ENCODE assay signal across 8 mouse cellular contexts in genomic region chr5:130139393-130139792, GRCm38 (mm10). TPM values are rescaled to one million over a fixed set of nuclear protein-coding genes. Genes with fewer than 3 reads are reported as not detected.
DNase-seq lines count a peak whose midpoint lies in the region; TF ChIP-seq lines count a peak whose summit lies in the region.
"Had no signal": no experiment of that assay in that cellular context is flagged by ENCODE, and none has a peak within 500 bp of the region (broad histone marks: within the 10 kb centered on the region; RNA-seq: fewer than 3 reads in every experiment).

No protein-coding gene starts in this region.

- peak; percentile 94 for TF ChIP-seq CTCF in layer of hippocampus, adult 2 months (conservative IDR thresholded peaks at IDR 0.05)

- DNase-seq in CD8-positive naive resting alpha-beta T cell, adult 2 months (ENCODE audit: low read depth in 2 of 2, low spot score in 2 of 2), result peak; percentile 55 to 66
- DNase-seq in NIH3T3 (ENCODE audit: low read depth), result peak; percentile 94
- DNase-seq in cerebellum, postnatal 14 days, result peak; percentile 87 to 88
- peak; percentile 72 to 79 for DNase-seq in gastrocnemius, postnatal 36 days
- peak; percentile 60 to 84 for DNase-seq in layer of hippocampus, adult 2 months (ENCODE audit: low spot score in 2 of 2)
- DNase-seq in lung, postnatal 25 days (ENCODE audit: low spot score), result peak; percentile 83
- peak; percentile 70 for DNase-seq in spleen, adult 12 weeks (ENCODE audit: low spot score)

- no peak overlapping the region for H3K27ac ChIP-seq in layer of hippocampus, adult 2 months
- H3K27ac ChIP-seq: liver, embryonic 15.5 days had no signal

- H3K4me3 ChIP-seq in layer of hippocampus, adult 2 months, result no peak overlapping the region
- H3K4me3 ChIP-seq: liver, embryonic 15.5 days had no signal

- intact Hi-C loops in gastrocnemius, postnatal 36 days (cut with DNase I), result loop anchor here (1.0 kb wide), 1 partner anchor 95 kb away; no protein-coding TSS in a partner anchor

RNA-seq across cellular contexts. Expression of gene Kctd7, which starts 5.3 kb away (rescaled TPM):
- total RNA-seq in gastrocnemius, postnatal 36 days (2021), result 1 to 10 TPM; 1.8 to 2.2 TPM
- 10 to 100 TPM; 10.3 to 12.8 TPM for total RNA-seq in layer of hippocampus, adult 2 months (2021)

RNA-seq across cellular contexts. Expression of gene Rabgef1, which starts 32.2 kb away (rescaled TPM):
- 10 to 100 TPM; 67.7 to 81.8 TPM for total RNA-seq in gastrocnemius, postnatal 36 days (2021)
- 10 to 100 TPM; 48.8 to 51.1 TPM for total RNA-seq in layer of hippocampus, adult 2 months (2021)
